Mouse (Mus musculus): ENCODE measurements around the gene Helt. TPM values are rescaled to one million over a fixed set of nuclear protein-coding genes. Genes with fewer than 3 reads are reported as not detected.

Gene Helt
- polyA plus RNA-seq, 1 experiment = not detected

DNA sequence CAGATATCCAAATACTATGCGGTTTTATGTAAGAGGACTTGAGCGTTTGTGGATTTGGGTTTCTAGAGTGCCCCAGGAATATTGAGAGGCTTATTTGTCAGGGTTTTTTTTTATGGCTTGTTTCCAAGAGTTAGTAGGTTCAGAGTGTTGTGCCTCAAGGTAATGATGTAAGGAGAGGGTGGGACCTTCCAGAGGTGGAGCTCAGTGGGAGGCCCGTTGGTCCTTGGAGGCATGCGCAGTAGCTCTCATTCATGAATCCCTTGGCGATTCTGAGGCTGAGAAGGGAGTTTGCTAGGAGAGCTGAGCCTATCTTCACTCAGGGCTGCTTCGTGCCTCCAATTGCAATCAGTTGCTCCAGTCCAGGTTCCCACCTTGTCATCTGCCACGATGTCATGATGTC is 4.4 kb upstream of the Helt start:
- no peak for TF ChIP-seq POLR2A (IDR thresholded peaks at IDR 0.05; ENCODE audit: low read depth, low read length)
- TF ChIP-seq CTCF (IDR thresholded peaks at IDR 0.05; ENCODE audit: extremely low read depth, insufficient read length, insufficient replicate concordance, low read depth, low read length) = no peak
- no peak overlapping the region for H3K4me3 ChIP-seq (ENCODE audit: low read depth, low read length)
- no peak overlapping the region for H3K27ac ChIP-seq (ENCODE audit: insufficient read depth, low read depth, low read length)
- H3K4me1 ChIP-seq (ENCODE audit: control insufficient read depth, insufficient read depth, insufficient read length, low read length) = no peaks in the 10 kb centered on the region
- peaks cover 20% of the 10 kb centered on the region for H3K27me3 ChIP-seq (ENCODE audit: control insufficient read depth, insufficient read depth, low read length)
- WGBS = 38% methylated on average over 7 of the region's 7 CpGs
- H3K36me3 ChIP-seq (ENCODE audit: control insufficient read depth, insufficient read depth, low read length) = no peaks in the 10 kb centered on the region

DNA sequence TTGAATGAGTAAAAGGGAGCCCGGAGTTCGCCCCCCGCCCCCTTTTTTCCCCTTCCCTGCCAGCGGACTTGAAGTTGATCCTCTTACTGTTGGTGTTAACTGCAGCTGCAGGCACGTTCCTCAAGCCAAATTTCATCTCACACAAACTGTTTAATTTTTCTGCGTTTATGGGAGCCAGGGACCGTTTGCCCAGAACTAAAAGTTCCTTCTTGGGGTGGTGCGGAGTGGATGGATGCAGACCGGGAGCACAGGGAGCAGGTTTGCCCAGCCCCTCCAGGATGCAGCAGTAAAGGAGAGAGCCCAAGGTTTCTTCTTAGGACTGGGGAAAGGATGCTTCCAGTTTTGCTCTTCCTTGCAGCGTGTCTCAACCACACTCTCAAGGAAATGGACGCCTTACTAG is 2.1 kb upstream of the Helt start:
- H3K27ac ChIP-seq (ENCODE audit: insufficient read depth, low read depth, low read length) = no peak overlapping the region
- TF ChIP-seq CTCF (IDR thresholded peaks at IDR 0.05; ENCODE audit: extremely low read depth, insufficient read length, insufficient replicate concordance, low read depth, low read length) (no peak), POLR2A (IDR thresholded peaks at IDR 0.05; ENCODE audit: low read depth, low read length) (no peak)
- WGBS = 3% methylated on average over 11 of the region's 11 CpGs
- no peak overlapping the region for H3K4me3 ChIP-seq (ENCODE audit: low read depth, low read length)
- no peaks in the 10 kb centered on the region for H3K36me3 ChIP-seq (ENCODE audit: control insufficient read depth, insufficient read depth, low read length)
- H3K27me3 ChIP-seq (ENCODE audit: control insufficient read depth, insufficient read depth, low read length) = peaks cover 30% of the 10 kb centered on the region
- H3K4me1 ChIP-seq (ENCODE audit: control insufficient read depth, insufficient read depth, insufficient read length, low read length) = no peaks in the 10 kb centered on the region

DNA sequence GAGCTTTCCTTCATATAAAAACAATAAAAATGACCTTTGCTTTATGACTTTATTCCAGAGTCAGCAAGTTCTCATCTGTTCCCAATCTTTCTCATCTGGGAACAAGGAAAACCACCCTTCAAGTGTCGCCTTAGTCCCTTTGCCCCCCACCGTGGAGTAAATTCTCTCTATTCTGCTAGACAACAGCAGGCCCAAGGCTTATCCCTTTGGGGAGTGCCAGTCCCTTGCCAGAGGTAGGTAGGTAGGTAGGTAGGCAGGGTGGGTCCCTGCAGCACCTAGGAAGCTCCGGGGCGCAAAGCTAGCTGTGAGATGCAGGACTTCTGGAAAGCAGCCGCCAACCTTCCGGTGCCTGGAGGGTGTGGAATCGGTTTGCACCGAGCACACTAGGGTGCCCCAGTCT is 1.5 kb upstream of the Helt start:
- peaks cover 36% of the 10 kb centered on the region for H3K27me3 ChIP-seq (ENCODE audit: control insufficient read depth, insufficient read depth, low read length)
- WGBS = 5% methylated on average over 8 of the region's 8 CpGs

GRCm38 (mm10) chr8:46295101-46295534 is 647 bp upstream of the Helt start:
- WGBS = 3% methylated on average over 14 of the region's 14 CpGs

More for the DNA sequence above, 1.5 kb upstream of the Helt start:
- no peaks in the 10 kb centered on the region for H3K36me3 ChIP-seq (ENCODE audit: control insufficient read depth, insufficient read depth, low read length)
- TF ChIP-seq POLR2A (IDR thresholded peaks at IDR 0.05; ENCODE audit: low read depth, low read length) (no peak), CTCF (IDR thresholded peaks at IDR 0.05; ENCODE audit: extremely low read depth, insufficient read length, insufficient replicate concordance, low read depth, low read length) (no peak)
- H3K4me1 ChIP-seq (ENCODE audit: control insufficient read depth, insufficient read depth, insufficient read length, low read length) = no peaks in the 10 kb centered on the region
- H3K4me3 ChIP-seq (ENCODE audit: low read depth, low read length) = no peak overlapping the region
- no peak overlapping the region for H3K27ac ChIP-seq (ENCODE audit: insufficient read depth, low read depth, low read length)

GRCm38 (mm10) chr8:46293741-46294151 is 725 bp downstream of the Helt start:
- 3% methylated on average over 16 of the region's 16 CpGs for WGBS
- no peaks in the 10 kb centered on the region for H3K36me3 ChIP-seq (ENCODE audit: control insufficient read depth, insufficient read depth, low read length)
- TF ChIP-seq POLR2A (IDR thresholded peaks at IDR 0.05; ENCODE audit: low read depth, low read length) (no peak), CTCF (IDR thresholded peaks at IDR 0.05; ENCODE audit: extremely low read depth, insufficient read length, insufficient replicate concordance, low read depth, low read length) (no peak)
- no peaks in the 10 kb centered on the region for H3K4me1 ChIP-seq (ENCODE audit: control insufficient read depth, insufficient read depth, insufficient read length, low read length)
- H3K4me3 ChIP-seq (ENCODE audit: low read depth, low read length) = no peak overlapping the region
- H3K27ac ChIP-seq (ENCODE audit: insufficient read depth, low read depth, low read length) = no peak overlapping the region
- peaks cover 42% of the 10 kb centered on the region for H3K27me3 ChIP-seq (ENCODE audit: control insufficient read depth, insufficient read depth, low read length)

More at GRCm38 (mm10) chr8:46295101-46295534, 647 bp upstream of the Helt start:
- no peak overlapping the region for H3K27ac ChIP-seq (ENCODE audit: insufficient read depth, low read depth, low read length)
- H3K4me3 ChIP-seq (ENCODE audit: low read depth, low read length) = no peak overlapping the region
- H3K36me3 ChIP-seq (ENCODE audit: control insufficient read depth, insufficient read depth, low read length) = no peaks in the 10 kb centered on the region
- no peaks in the 10 kb centered on the region for H3K4me1 ChIP-seq (ENCODE audit: control insufficient read depth, insufficient read depth, insufficient read length, low read length)
- peaks cover 36% of the 10 kb centered on the region for H3K27me3 ChIP-seq (ENCODE audit: control insufficient read depth, insufficient read depth, low read length)
- no peak for TF ChIP-seq POLR2A (IDR thresholded peaks at IDR 0.05; ENCODE audit: low read depth, low read length)
- no peak for TF ChIP-seq CTCF (IDR thresholded peaks at IDR 0.05; ENCODE audit: extremely low read depth, insufficient read length, insufficient replicate concordance, low read depth, low read length)

DNA sequence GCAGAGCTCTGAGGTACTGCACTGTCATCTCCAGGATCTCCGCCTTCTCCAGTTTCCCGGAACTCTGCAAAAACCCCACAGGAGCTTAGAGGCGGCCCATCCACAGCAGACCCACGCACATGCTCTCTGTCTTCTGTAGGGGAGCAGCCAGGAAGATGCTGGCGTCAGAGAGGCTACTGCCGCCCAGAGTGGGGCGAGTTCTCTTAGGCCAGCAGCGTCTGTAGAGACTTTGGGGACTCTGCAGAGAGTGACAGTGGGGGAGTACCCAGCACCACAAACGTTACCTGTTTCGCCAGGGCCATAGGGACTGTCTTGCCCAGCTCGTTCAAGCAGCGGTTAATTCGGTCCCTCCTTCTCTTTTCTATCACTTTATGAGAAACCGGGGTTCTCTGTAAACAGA is 1.3 kb downstream of the Helt start:
- no peak overlapping the region for H3K4me3 ChIP-seq (ENCODE audit: low read depth, low read length)
- no peaks in the 10 kb centered on the region for H3K4me1 ChIP-seq (ENCODE audit: control insufficient read depth, insufficient read depth, insufficient read length, low read length)
- H3K27ac ChIP-seq (ENCODE audit: insufficient read depth, low read depth, low read length) = no peak overlapping the region
- H3K36me3 ChIP-seq (ENCODE audit: control insufficient read depth, insufficient read depth, low read length) = no peaks in the 10 kb centered on the region
- TF ChIP-seq POLR2A (IDR thresholded peaks at IDR 0.05; ENCODE audit: low read depth, low read length) = no peak
- TF ChIP-seq CTCF (IDR thresholded peaks at IDR 0.05; ENCODE audit: extremely low read depth, insufficient read length, insufficient replicate concordance, low read depth, low read length) = no peak
- WGBS = 5% methylated on average over 14 of the region's 14 CpGs
- peaks cover 47% of the 10 kb centered on the region for H3K27me3 ChIP-seq (ENCODE audit: control insufficient read depth, insufficient read depth, low read length)

GRCm38 (mm10) chr8:46291931-46292675 is 2.4 kb downstream of the Helt start:
- H3K4me3 ChIP-seq (ENCODE audit: low read depth, low read length) = no peak overlapping the region
- 4% methylated on average over 33 of the region's 33 CpGs for WGBS
- H3K4me1 ChIP-seq (ENCODE audit: control insufficient read depth, insufficient read depth, insufficient read length, low read length) = no peaks in the 10 kb centered on the region
- H3K27ac ChIP-seq (ENCODE audit: insufficient read depth, low read depth, low read length) = no peak overlapping the region
- H3K36me3 ChIP-seq (ENCODE audit: control insufficient read depth, insufficient read depth, low read length) = no peaks in the 10 kb centered on the region
- H3K27me3 ChIP-seq (ENCODE audit: control insufficient read depth, insufficient read depth, low read length) = peaks cover 47% of the 10 kb centered on the region
- TF ChIP-seq CTCF (IDR thresholded peaks at IDR 0.05; ENCODE audit: extremely low read depth, insufficient read length, insufficient replicate concordance, low read depth, low read length) (no peak), POLR2A (IDR thresholded peaks at IDR 0.05; ENCODE audit: low read depth, low read length) (no peak)

Data from small intestine, adult 2 months (tissue).